Mouse (Mus musculus): ENCODE measurements around the gene Klhdc1. TPM values are rescaled to one million over a fixed set of nuclear protein-coding genes. Genes with fewer than 3 reads are reported as not detected.

Gene Klhdc1
- 5.9 and 6.8 TPM in 2 replicates for polyA plus RNA-seq (2015; fragmentation: Nextera tagmentation; extraction: Ambion mirVana)

DNA sequence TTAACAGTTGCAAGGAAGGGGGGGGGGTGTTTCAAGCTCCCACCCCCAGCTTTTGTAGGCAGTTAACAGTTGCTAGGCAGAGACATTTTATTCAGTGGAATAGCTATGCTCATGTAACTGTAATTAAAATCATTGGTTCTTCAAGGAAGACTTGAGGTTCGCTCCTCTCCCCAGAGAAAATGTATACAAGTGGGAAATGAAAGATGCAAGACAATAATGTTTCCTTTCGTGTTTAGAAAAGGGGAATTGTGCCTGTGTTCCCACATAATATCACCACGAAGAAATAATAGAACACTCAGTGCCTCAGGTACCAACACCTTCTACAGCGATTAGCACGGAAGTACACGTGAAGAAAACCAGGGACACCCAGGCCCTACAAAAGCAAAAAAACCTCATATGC, at the start of gene Klhdc1:
Gene Klhdc1, plus strand, starts transcription at position 301 of the 400 bp plus-strand sequence.
- peak within 1 kb of the TSS; percentile 67 for H3K4me3 ChIP-seq
- peak within 1 kb of the TSS; percentile 81 for H3K27ac ChIP-seq
- no peak for ATAC-seq (ENCODE audit: borderline replicate concordance, extremely low read depth, low FRiP score, low TSS enrichment)
- H3K27me3 ChIP-seq: no peaks in the 10 kb centered on the region
- H3K9ac ChIP-seq: peak within 1 kb of the TSS; percentile 79
- H3K4me1 ChIP-seq: no peaks in the 10 kb centered on the region; the same call in 1 of the 2 replicates
- WGBS: 68% methylated on average over 6 of the region's 6 CpGs
- H3K4me2 ChIP-seq: peak within 1 kb of the TSS; percentile 74
- no peaks in the 10 kb centered on the region for H3K9me3 ChIP-seq
- no peaks in the 10 kb centered on the region for H3K36me3 ChIP-seq

- no peak overlapping the region for H3K27ac ChIP-seq
- H3K36me3 ChIP-seq: peaks cover 45% of the 10 kb centered on the region
- no peak overlapping the region for H3K4me3 ChIP-seq
- no peaks in the 10 kb centered on the region for H3K27me3 ChIP-seq
- no peak for ATAC-seq (ENCODE audit: borderline replicate concordance, extremely low read depth, low FRiP score, low TSS enrichment)
- H3K4me1 ChIP-seq: peaks cover 15% of the 10 kb centered on the region
- H3K9me3 ChIP-seq: no peaks in the 10 kb centered on the region
- no peak overlapping the region for H3K4me2 ChIP-seq
- H3K9ac ChIP-seq: no peak overlapping the region
- WGBS: 86% methylated on average over 5 of the region's 5 CpGs
Observed at GRCm38 (mm10) chr12:69191396-69191795, 49.6 kb upstream of the Klhdc1 start.

DNA sequence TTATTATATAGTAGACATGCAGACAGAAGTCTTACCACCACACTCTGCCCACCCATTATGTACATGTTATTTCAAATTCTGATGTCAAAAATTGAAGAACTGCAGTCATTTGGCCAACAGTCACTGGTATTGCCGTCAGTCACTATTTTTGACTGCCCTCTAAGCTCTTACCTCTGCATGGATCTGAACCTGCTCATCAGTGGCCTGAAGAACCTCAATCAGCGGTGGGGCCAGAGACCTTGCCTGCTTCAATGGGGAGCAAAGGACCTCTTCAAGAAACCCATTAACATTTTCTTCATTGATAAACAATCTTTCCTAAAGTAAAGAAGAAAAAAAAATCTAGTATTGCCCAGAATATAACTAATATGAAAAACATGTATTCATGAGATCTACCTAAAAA, 48.3 kb upstream of the Klhdc1 start:
- Histone ChIP-seq H3K9ac (no peak overlapping the region), H3K4me3 (no peak overlapping the region), H3K9me3 (no peaks in the 10 kb centered on the region), H3K4me1 (peaks cover 6% of the 10 kb centered on the region), H3K27me3 (no peaks in the 10 kb centered on the region), H3K36me3 (peaks cover 38% of the 10 kb centered on the region), H3K27ac (no peak overlapping the region), H3K4me2 (no peak overlapping the region)
- no peak for ATAC-seq (ENCODE audit: borderline replicate concordance, extremely low read depth, low FRiP score, low TSS enrichment)
- WGBS: 86% methylated on average over 2 of the region's 2 CpGs

GRCm38 (mm10) chr12:69196444-69197377, 44.3 kb upstream of the Klhdc1 start, which contains the start of gene Gm49383:
Gene Gm49383, minus strand, starts transcription at chr12:69197104.
- ATAC-seq (ENCODE audit: borderline replicate concordance, extremely low read depth, low FRiP score, low TSS enrichment): peak; percentile 75
- Histone ChIP-seq H3K4me2 (peak within 1 kb of the TSS; percentile 95), H3K9me3 (no peaks in the 10 kb centered on the region), H3K4me1 (peaks cover 22% of the 10 kb centered on the region), H3K27me3 (no peaks in the 10 kb centered on the region), H3K36me3 (peaks cover 24% of the 10 kb centered on the region; the same call in 1 of the 2 replicates), H3K9ac (peak within 1 kb of the TSS; percentile 78), H3K27ac (peak within 1 kb of the TSS; percentile 88), H3K4me3 (peak within 1 kb of the TSS; percentile 75)
- under 1% methylated on average over 75 of the region's 75 CpGs for WGBS

DNA sequence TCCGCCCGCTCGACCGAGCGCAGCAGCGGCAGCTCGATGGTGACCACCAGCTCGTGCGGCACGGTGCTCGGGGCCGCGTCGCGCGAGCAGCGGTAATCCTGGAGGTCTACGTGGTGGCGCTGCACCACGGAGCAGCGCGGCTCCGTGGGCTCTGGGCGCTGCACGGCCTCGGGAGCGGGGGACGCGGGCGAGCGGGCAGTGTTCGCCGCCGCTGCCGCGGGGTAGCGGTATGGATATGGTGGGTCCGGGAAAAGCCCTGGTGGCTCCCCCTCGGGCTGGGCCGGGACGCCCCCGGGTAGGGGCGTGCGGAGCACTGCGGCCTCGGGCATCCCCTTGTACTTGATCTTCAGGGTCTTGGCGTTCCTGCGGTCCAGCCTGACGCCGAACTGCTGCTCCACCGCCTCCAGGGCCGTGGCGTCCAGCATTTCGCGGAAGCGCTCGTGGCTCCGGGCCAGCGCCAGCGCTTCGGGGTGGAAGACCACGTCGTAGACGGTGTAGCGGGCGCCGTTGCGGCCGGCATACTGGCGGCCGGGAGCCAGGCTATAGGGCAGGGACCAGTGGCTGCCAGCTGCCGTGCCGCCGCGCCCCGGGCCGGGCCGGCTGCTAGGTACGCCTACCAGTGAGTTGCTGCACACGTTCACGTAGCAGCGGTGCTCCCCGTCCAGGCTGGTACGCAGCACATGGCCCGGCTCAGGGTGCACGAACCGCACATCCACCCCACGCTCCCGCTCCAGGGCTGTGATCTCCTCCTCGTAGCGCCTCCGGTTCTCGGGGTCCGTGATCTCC, 43.4 kb upstream of the Klhdc1 start:
- peak overlapping the region; percentile 78 for H3K9ac ChIP-seq
- WGBS: under 1% methylated on average over 94 of the region's 94 CpGs

DNA sequence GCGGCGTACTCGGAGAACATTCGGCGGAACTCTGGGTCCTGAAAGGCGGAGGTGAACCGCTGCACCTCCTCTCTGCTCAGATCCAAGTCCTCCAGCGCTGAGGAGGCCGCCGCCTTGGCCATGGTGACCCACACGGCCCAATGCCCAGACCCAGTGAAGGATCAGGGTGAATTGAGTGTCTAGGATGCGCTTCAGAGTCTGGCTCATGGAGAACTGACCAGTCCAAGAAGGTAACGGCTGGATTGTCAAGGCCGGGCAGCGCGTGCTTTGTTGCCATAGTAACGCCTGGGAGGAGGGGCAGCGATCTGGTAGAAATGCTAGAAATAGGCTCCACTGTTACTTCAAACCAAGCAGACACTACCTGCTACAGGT, 42.8 kb upstream of the Klhdc1 start, which contains the start of gene Dnaaf2:
Gene Dnaaf2, minus strand, starts transcription at position 266 of the 372 bp plus-strand sequence.
- WGBS: under 1% methylated on average over 18 of the region's 18 CpGs
- H3K27ac ChIP-seq: peak within 1 kb of the TSS; percentile 88
- peak; percentile 21; the same call in 1 of the 2 replicates for ATAC-seq (ENCODE audit: borderline replicate concordance, extremely low read depth, low FRiP score, low TSS enrichment)
- peaks cover 24% of the 10 kb centered on the region for H3K36me3 ChIP-seq
- H3K27me3 ChIP-seq: no peaks in the 10 kb centered on the region
- H3K9ac ChIP-seq: peak within 1 kb of the TSS; percentile 78
- H3K9me3 ChIP-seq: no peaks in the 10 kb centered on the region
- H3K4me2 ChIP-seq: peak within 1 kb of the TSS; percentile 95
- H3K4me3 ChIP-seq: peak within 1 kb of the TSS; percentile 75
- H3K4me1 ChIP-seq: peaks cover 22% of the 10 kb centered on the region

More for the DNA sequence above, 43.4 kb upstream of the Klhdc1 start:
- H3K4me1 ChIP-seq: peaks cover 22% of the 10 kb centered on the region
- peaks cover 22% of the 10 kb centered on the region; the same call in 1 of the 2 replicates for H3K36me3 ChIP-seq
- no peaks in the 10 kb centered on the region for H3K27me3 ChIP-seq
- peak; percentile 80 for ATAC-seq (ENCODE audit: borderline replicate concordance, extremely low read depth, low FRiP score, low TSS enrichment)
- peak overlapping the region; percentile 95 for H3K4me2 ChIP-seq
- H3K9me3 ChIP-seq: no peaks in the 10 kb centered on the region
- H3K27ac ChIP-seq: peak overlapping the region; percentile 88
- peak overlapping the region; percentile 75 for H3K4me3 ChIP-seq

GRCm38 (mm10) chr12:69198985-69199384, 42.0 kb upstream of the Klhdc1 start:
- Histone ChIP-seq H3K4me2 (peak overlapping the region; percentile 3; the same call in 1 of the 2 replicates), H3K4me1 (peaks cover 22% of the 10 kb centered on the region), H3K36me3 (peaks cover 30% of the 10 kb centered on the region), H3K4me3 (no peak overlapping the region), H3K27ac (no peak overlapping the region), H3K27me3 (no peaks in the 10 kb centered on the region), H3K9ac (no peak overlapping the region), H3K9me3 (no peaks in the 10 kb centered on the region)
- ATAC-seq (ENCODE audit: borderline replicate concordance, extremely low read depth, low FRiP score, low TSS enrichment): no peak

GRCm38 (mm10) chr12:69204052-69204833, 36.7 kb upstream of the Klhdc1 start, which contains the start of gene Gm49384:
Gene Gm49384, minus strand, starts transcription at chr12:69204267.
- Histone ChIP-seq H3K27me3 (no peaks in the 10 kb centered on the region), H3K27ac (no peak within 1 kb of the TSS), H3K4me1 (peaks cover 3% of the 10 kb centered on the region), H3K9ac (no peak within 1 kb of the TSS), H3K4me2 (no peak within 1 kb of the TSS), H3K9me3 (no peaks in the 10 kb centered on the region), H3K36me3 (peaks cover 48% of the 10 kb centered on the region), H3K4me3 (no peak within 1 kb of the TSS)
- 78% methylated on average over 16 of the region's 16 CpGs for WGBS
- ATAC-seq (ENCODE audit: borderline replicate concordance, extremely low read depth, low FRiP score, low TSS enrichment): no peak

- Histone ChIP-seq H3K4me2 (no peak overlapping the region), H3K4me1 (no peaks in the 10 kb centered on the region), H3K36me3 (peaks cover 49% of the 10 kb centered on the region), H3K4me3 (no peak overlapping the region), H3K27ac (no peak overlapping the region), H3K9me3 (no peaks in the 10 kb centered on the region), H3K27me3 (no peaks in the 10 kb centered on the region), H3K9ac (no peak overlapping the region)
- no peak for ATAC-seq (ENCODE audit: borderline replicate concordance, extremely low read depth, low FRiP score, low TSS enrichment)
- 88% methylated on average over 8 of the region's 8 CpGs for WGBS
Observed at GRCm38 (mm10) chr12:69207396-69207795, 33.6 kb upstream of the Klhdc1 start.

GRCm38 (mm10) chr12:69207926-69208325, 33.0 kb upstream of the Klhdc1 start:
- WGBS: 93% methylated on average over 7 of the region's 7 CpGs
- H3K4me3 ChIP-seq: no peak overlapping the region
- no peaks in the 10 kb centered on the region for H3K9me3 ChIP-seq
- H3K36me3 ChIP-seq: peaks cover 46% of the 10 kb centered on the region
- no peak overlapping the region for H3K9ac ChIP-seq
- H3K4me1 ChIP-seq: no peaks in the 10 kb centered on the region
- ATAC-seq (ENCODE audit: borderline replicate concordance, extremely low read depth, low FRiP score, low TSS enrichment): no peak
- H3K27ac ChIP-seq: no peak overlapping the region
- H3K27me3 ChIP-seq: no peaks in the 10 kb centered on the region
- H3K4me2 ChIP-seq: no peak overlapping the region

DNA sequence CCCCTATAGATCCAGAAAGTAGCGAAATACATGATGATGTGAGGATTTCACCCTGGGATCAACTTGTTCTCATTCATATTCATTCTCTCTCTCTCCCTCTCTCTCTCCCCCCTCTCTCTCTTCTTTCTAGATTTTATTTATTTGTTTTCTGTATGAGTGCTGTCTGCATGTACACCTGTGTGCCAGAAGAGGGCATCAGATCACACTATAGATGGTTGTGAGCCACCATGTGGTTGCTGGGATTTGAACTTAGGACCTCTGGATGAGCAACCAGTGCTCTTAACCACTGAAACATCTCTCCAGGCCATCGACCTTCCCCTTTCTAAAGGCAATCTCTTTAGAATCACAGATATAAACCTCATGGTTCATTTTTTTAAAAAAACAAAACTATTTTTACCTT, 32.5 kb upstream of the Klhdc1 start:
- no peak overlapping the region for H3K27ac ChIP-seq
- H3K9me3 ChIP-seq: no peaks in the 10 kb centered on the region
- H3K4me1 ChIP-seq: no peaks in the 10 kb centered on the region
- WGBS: 90% methylated on average over 2 of the region's 2 CpGs
- peaks cover 44% of the 10 kb centered on the region for H3K36me3 ChIP-seq
- H3K9ac ChIP-seq: no peak overlapping the region
- no peak overlapping the region for H3K4me2 ChIP-seq
- no peaks in the 10 kb centered on the region for H3K27me3 ChIP-seq
- ATAC-seq (ENCODE audit: borderline replicate concordance, extremely low read depth, low FRiP score, low TSS enrichment): no peak
- no peak overlapping the region for H3K4me3 ChIP-seq

Measured in lung, embryonic 15.5 days (tissue).